11 mouse cellular contexts compared by ENCODE assay signal in the genomic region with DNA sequence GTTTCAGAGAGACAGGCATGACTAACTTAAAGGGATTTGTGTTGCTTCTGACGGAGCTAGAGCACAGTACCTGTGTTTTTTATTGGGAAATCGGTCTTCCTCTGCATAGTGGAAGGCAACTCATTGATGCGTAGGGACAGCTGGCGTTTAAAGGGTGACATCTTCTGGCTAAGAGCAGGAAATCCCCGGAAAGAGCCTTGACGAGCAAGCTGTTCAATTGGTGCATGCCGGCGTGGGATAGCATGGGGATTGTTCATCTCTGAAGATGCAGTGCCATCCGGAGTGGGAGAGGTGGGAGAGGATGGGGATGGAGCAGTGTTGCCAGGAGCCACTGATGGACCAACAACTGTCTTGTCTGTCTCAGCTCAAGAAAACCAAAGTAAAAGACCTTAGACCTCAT. TPM values are rescaled to one million over a fixed set of nuclear protein-coding genes. Genes with fewer than 3 reads are reported as not detected.
DNase-seq lines count a peak whose midpoint lies in the region; ATAC-seq and TF ChIP-seq lines count a peak whose summit lies in the region.
"Had no signal": no experiment of that assay in that cellular context is flagged by ENCODE, and none has a peak within 500 bp of the region (broad histone marks: within the 10 kb centered on the region; RNA-seq: fewer than 3 reads in every experiment).

No protein-coding gene starts in this region.

- peak; percentile 84 for TF ChIP-seq CTCF in midbrain, postnatal 0 days (IDR thresholded peaks at IDR 0.05)

- H3K27me3 ChIP-seq in midbrain, postnatal 0 days (ENCODE audit: insufficient read depth, low read length): no peaks in the 10 kb centered on the region
- H3K27me3 ChIP-seq: stomach, embryonic 15.5 days had no signal

- H3K9ac ChIP-seq in midbrain, postnatal 0 days (replicated peaks; ENCODE audit: low read length, poor library complexity, severe bottlenecking): no peak overlapping the region; the same call in 1 of the 2 replicates
- H3K9ac ChIP-seq: stomach, embryonic 15.5 days had no signal

- no peaks in the 10 kb centered on the region for H3K4me1 ChIP-seq in midbrain, postnatal 0 days (ENCODE audit: insufficient read depth, low read length)
- H3K4me1 ChIP-seq: stomach, embryonic 15.5 days had no signal

- H3K36me3 ChIP-seq in midbrain, postnatal 0 days (ENCODE audit: insufficient read depth, low read length): peaks cover 34% of the 10 kb centered on the region

- ATAC-seq in midbrain, postnatal 0 days (ENCODE audit: low FRiP score): 0 out of 2 replicates have a peak, but pooled peaks have one; percentile 49

- 21% methylated on average over 9 of the region's 9 CpGs for WGBS in midbrain, postnatal 0 days

- no peaks in the 10 kb centered on the region for H3K9me3 ChIP-seq in midbrain, postnatal 0 days (ENCODE audit: low read length)
- H3K9me3 ChIP-seq: stomach, embryonic 15.5 days had no signal

- H3K4me3 ChIP-seq in midbrain, postnatal 0 days (ENCODE audit: low read depth, low read length): no peak overlapping the region
- H3K4me3 ChIP-seq: stomach, embryonic 15.5 days had no signal

- H3K27ac ChIP-seq in midbrain, postnatal 0 days (ENCODE audit: low read depth, low read length): no peak overlapping the region
- H3K27ac ChIP-seq: stomach, embryonic 15.5 days had no signal

- peak; percentile 18 for DNase-seq in embryo, embryonic 10.5 days (ENCODE audit: low spot score)
- no peak for DNase-seq in embryo, embryonic 9.5 days (ENCODE audit: extremely low spot score)
- DNase-seq in layer of hippocampus, adult 11-12 months (ENCODE audit: low spot score): peak; percentile 60
- no peak for DNase-seq in layer of hippocampus, postnatal 25 days (ENCODE audit: extremely low spot score in 1 of 2, low spot score in 1 of 2)
- DNase-seq in cerebellum, adult 8-10 months: peak; percentile 28
- DNase-seq in midbrain, postnatal 0 days (ENCODE audit: low spot score): peak; percentile 78
- DNase-seq in kidney, adult 8-10 months: no peak
- no peak for DNase-seq in ovary, postnatal 14 days (ENCODE audit: low spot score)
- DNase-seq: heart, postnatal 36 days had no signal

- no peak overlapping the region for H3K4me2 ChIP-seq in midbrain, postnatal 0 days (ENCODE audit: low read depth, low read length, poor library complexity, severe bottlenecking)
- H3K4me2 ChIP-seq: stomach, embryonic 15.5 days had no signal

RNA-seq across cellular contexts. Expression of a gene that starts 37.5 kb away (rescaled TPM):
- total RNA-seq in layer of hippocampus, postnatal 25 days (2021): 1 to 10 TPM; 2.4 to 3.5 TPM
- 2.4 and 2.7 TPM in 2 replicates for total RNA-seq in midbrain, postnatal 0 days (2014; rRNA removed)
- polyA plus RNA-seq in midbrain, postnatal 0 days (2015; fragmentation: Nextera tagmentation; extraction: Ambion mirVana): 0.33 and 0.37 TPM in 2 replicates
- polyA plus RNA-seq: limb, embryonic 11.5 days had no signal

Comparison
In these comparisons a context has a peak if more than half of its experiments do, and no peak if none do; other contexts are left out.
1. DNase-seq: peak in embryo, embryonic 10.5 days (single experiment), layer of hippocampus, adult 11-12 months (single experiment), cerebellum, adult 8-10 months (single experiment) and midbrain, postnatal 0 days (single experiment); none in embryo, embryonic 9.5 days (single experiment), layer of hippocampus, postnatal 25 days (0 of 2), kidney, adult 8-10 months (0 of 2) and ovary, postnatal 14 days (single experiment).